Mouse (Mus musculus): Measurements from ENCODE around the gene Rala.

The Rala gene

GRCm38 (mm10) chr13:17837610-17838483 lies 106.2 kb downstream of the Rala start:
- ChIA-PET CTCF (interaction anchor here in 2 of 4 experiments (0.8 to 1.9 kb wide), 6 partner anchors 15 to 336 kb away, joined by 3 to 9 read pairs (median 6); no protein-coding TSS in a partner anchor), POLR2A (interaction anchor here in 1 of 4 experiments (0.9 to 2.7 kb wide), 2 partner anchors 32 to 145 kb away, joined by 3 to 7 read pairs; no protein-coding TSS in a partner anchor)

GRCm38 (mm10) chr13:17836808-17837207 lies 107.2 kb downstream of the Rala start:
- ChIA-PET CTCF (interaction anchor here in 1 of 4 experiments (1.9 kb wide), 1 partner anchor 146 kb away, joined by 8 read pairs; no protein-coding TSS in a partner anchor), POLR2A (interaction anchor here in 1 of 4 experiments (0.9 to 2.7 kb wide), 2 partner anchors 31 to 146 kb away, joined by 3 to 7 read pairs; no protein-coding TSS in a partner anchor)

- ChIA-PET POLR2A (interaction anchor here in 1 of 4 experiments (0.6 kb wide), 1 partner anchor 8 kb away, joined by 6 read pairs; no protein-coding TSS in a partner anchor), CTCF (no interaction called here)
Observed at GRCm38 (mm10) chr13:17832940-17833339, 111.1 kb downstream of the Rala start.
